Mouse (Mus musculus): ENCODE data around the gene Sgf29.

The Sgf29 gene

GRCm38 (mm10) chr7:126704121-126704980, 55.2 kb downstream of the Sgf29 start:
- DNase-seq (ENCODE audit: low spot score in 2 of 2) = peak; percentile 73 to 80

GRCm38 (mm10) chr7:126707442-126708174, 58.5 kb downstream of the Sgf29 start, which contains the start of gene Coro1a:
Coro1a (minus strand) TSS chr7:126707787.
- peak in 1 of 2 experiments; percentile 40 for DNase-seq (ENCODE audit: low spot score in 2 of 2)

- DNase-seq (ENCODE audit: low spot score in 2 of 2) = no peak
Measured at GRCm38 (mm10) chr7:126708175-126708952, 59.3 kb downstream of the Sgf29 start.

GRCm38 (mm10) chr7:126710266-126710665, 61.2 kb downstream of the Sgf29 start:
- DNase-seq (ENCODE audit: low spot score in 2 of 2) = no peak

- DNase-seq (ENCODE audit: low spot score in 2 of 2) = no peak
Measured at GRCm38 (mm10) chr7:126711910-126712309, 62.8 kb downstream of the Sgf29 start.

GRCm38 (mm10) chr7:126715679-126716078, 66.6 kb downstream of the Sgf29 start:
- no peak for DNase-seq (ENCODE audit: low spot score in 2 of 2)

GRCm38 (mm10) chr7:126717566-126717965, 68.5 kb downstream of the Sgf29 start:
- no peak for DNase-seq (ENCODE audit: low spot score in 2 of 2)

GRCm38 (mm10) chr7:126718787-126719337, 69.8 kb downstream of the Sgf29 start:
- no peak for DNase-seq (ENCODE audit: low spot score in 2 of 2)

GRCm38 (mm10) chr7:126721635-126722034, 72.5 kb downstream of the Sgf29 start:
- no peak for DNase-seq (ENCODE audit: low spot score in 2 of 2)
